Mouse (Mus musculus) MEL (cell line): Measurements from ENCODE around the gene Sptbn1. TPM values are rescaled to one million over a fixed set of nuclear protein-coding genes. Genes with fewer than 3 reads are reported as not detected.

ENCODE experiments used
- DNase-seq: peaks from one replicate; pipeline ENCODE4 v3.0.0; 2011; ENCODE audit warnings: low read depth, low spot score
- H3K27ac ChIP-seq: 2 replicates; pipeline ENCODE4 v1.5.1; 2012; ENCODE audit warnings: low read depth, mild to moderate bottlenecking, control low read depth, low read length, moderate library complexity; ENCODE audit not compliant: control insufficient read depth
- H3K27me3 ChIP-seq, 2 experiments: fragments of 150-350 bp in 1 of 2; sonication (generic) in 1 of 2; 2 replicates each; pipeline ENCODE4 v1.6.1; 2012; ENCODE audit warnings: low read length in 2 of 2, mild to moderate bottlenecking in 2 of 2, improper control_type of control experiment in 1 of 2, moderate library complexity in 1 of 2; ENCODE audit not compliant: insufficient read depth in 2 of 2, control insufficient read depth in 1 of 2
- H3K36me3 ChIP-seq, 2 experiments: 2 replicates each; pipeline ENCODE4 v1.6.1; 2012 to 2014; ENCODE audit warnings: low read length in 2 of 2, improper control_type of control experiment in 1 of 2, inconsistent platforms in 1 of 2, mild to moderate bottlenecking in 1 of 2; ENCODE audit not compliant: insufficient read depth in 2 of 2, control insufficient read depth in 1 of 2
- H3K4me1 ChIP-seq, 2 experiments: fragments of 150-350 bp in 1 of 2; sonication (generic) in 1 of 2; 2 replicates each; pipeline ENCODE4 v1.6.1; 2012; ENCODE audit warnings: low read length in 2 of 2, improper control_type of control experiment in 1 of 2, mild to moderate bottlenecking in 1 of 2; ENCODE audit not compliant: insufficient read depth in 2 of 2, control insufficient read depth in 1 of 2
- H3K4me3 ChIP-seq, 2 experiments: fragments of 150-350 bp in 1 of 2; sonication (generic) in 1 of 2; 2 replicates each; pipeline ENCODE4 v1.5.1; 2012; ENCODE audit warnings: low read depth in 2 of 2, low read length in 2 of 2, mild to moderate bottlenecking in 2 of 2, moderate library complexity in 2 of 2, control low read depth in 1 of 2, improper control_type of control experiment in 1 of 2; ENCODE audit not compliant: control insufficient read depth in 1 of 2, insufficient read depth in 1 of 2
- H3K79me2 ChIP-seq: 2 replicates; pipeline ENCODE4 v1.6.1; 2012; ENCODE audit warnings: mild to moderate bottlenecking, low read length, moderate library complexity; ENCODE audit not compliant: control insufficient read depth, poor library complexity, insufficient read depth
- H3K9ac ChIP-seq: 2 replicates; pipeline ENCODE4 v1.6.1; 2012; ENCODE audit warnings: low read depth, mild to moderate bottlenecking, control low read depth, low read length, moderate library complexity; ENCODE audit not compliant: control insufficient read depth, poor library complexity, severe bottlenecking
- H3K9me3 ChIP-seq: fragments of 150-350 bp; sonication (generic); replicated peaks from 2 replicates; pipeline ENCODE4 v1.6.1; 2012; ENCODE audit warnings: mild to moderate bottlenecking, low read length, improper control_type of control experiment, moderate library complexity; ENCODE audit not compliant: insufficient read depth
- BHLHE40 ChIP-seq: IDR thresholded peaks from 2 replicates; pipeline ENCODE4 v1.6.1; 2012; ENCODE audit warnings: low read depth, mild to moderate bottlenecking, inconsistent platforms, low read length, improper control_type of control experiment, borderline replicate concordance
- CTCF ChIP-seq, 3 experiments: IDR thresholded peaks in 2 of 3; conservative IDR thresholded peaks in 1 of 3; 2 replicates each; pipeline ENCODE4 v1.5.1; 2011 to 2012; ENCODE audit warnings: low read length in 3 of 3, low read depth in 2 of 3, mild to moderate bottlenecking in 2 of 3, improper control_type of control experiment in 1 of 3, inconsistent platforms in 1 of 3, mixed read lengths in 1 of 3, moderate library complexity in 1 of 3; ENCODE audit not compliant: control insufficient read depth in 1 of 3, insufficient read depth in 1 of 3, poor library complexity in 1 of 3, severe bottlenecking in 1 of 3
- E2F4 ChIP-seq: IDR thresholded peaks from 2 replicates; pipeline ENCODE4 v1.6.1; 2011; ENCODE audit warnings: low read depth, low read length, improper control_type of control experiment, borderline replicate concordance
- ELF1 ChIP-seq: IDR thresholded peaks from 2 replicates; pipeline ENCODE4 v1.6.1; 2014; ENCODE audit warnings: low read depth, mild to moderate bottlenecking, inconsistent platforms, low read length, improper control_type of control experiment, moderate library complexity
- ETS1 ChIP-seq: IDR thresholded peaks from 2 replicates; pipeline ENCODE4 v1.6.1; 2012; ENCODE audit warnings: low read depth, mild to moderate bottlenecking, inconsistent platforms, low read length, improper control_type of control experiment, moderate library complexity
- GATA1 ChIP-seq: IDR thresholded peaks from 2 replicates; pipeline ENCODE4 v1.6.1; 2011; ENCODE audit warnings: low read depth, low read length, improper control_type of control experiment
- HCFC1 ChIP-seq: IDR thresholded peaks from 2 replicates; pipeline ENCODE4 v1.6.1; 2012; ENCODE audit warnings: low read depth, mild to moderate bottlenecking, inconsistent platforms, low read length, improper control_type of control experiment, moderate library complexity
- KAT2A ChIP-seq: conservative IDR thresholded peaks from 2 replicates; pipeline ENCODE4 v1.6.1; 2012; ENCODE audit warnings: low read depth, low read length, improper control_type of control experiment, inconsistent platforms
- MAFK ChIP-seq: IDR thresholded peaks from 2 replicates; pipeline ENCODE4 v1.6.1; 2011; ENCODE audit warnings: low read depth, mild to moderate bottlenecking, low read length, improper control_type of control experiment, borderline replicate concordance
- MAX ChIP-seq: IDR thresholded peaks from 2 replicates; pipeline ENCODE4 v1.6.1; 2011; ENCODE audit warnings: low read length, improper control_type of control experiment
- NELFE ChIP-seq: IDR thresholded peaks from 2 replicates; pipeline ENCODE4 v1.6.1; 2011; ENCODE audit warnings: low read depth, low read length, improper control_type of control experiment
- NRF1 ChIP-seq: IDR thresholded peaks from 2 replicates; pipeline ENCODE4 v1.6.1; 2014; ENCODE audit warnings: low read depth, mild to moderate bottlenecking, inconsistent platforms, low read length, improper control_type of control experiment, moderate library complexity; ENCODE audit not compliant: poor library complexity, insufficient read depth, severe bottlenecking
- POLR2AphosphoS2 ChIP-seq: IDR thresholded peaks from 2 replicates; pipeline ENCODE4 v1.6.1; 2011; ENCODE audit warnings: low read length, improper control_type of control experiment
- RCOR1 ChIP-seq: IDR thresholded peaks from 2 replicates; pipeline ENCODE4 v1.6.1; 2012; ENCODE audit warnings: low read depth, mild to moderate bottlenecking, inconsistent platforms, low read length, improper control_type of control experiment
- SIN3A ChIP-seq: IDR thresholded peaks from 2 replicates; pipeline ENCODE4 v1.6.1; 2012; ENCODE audit warnings: low read length, improper control_type of control experiment, inconsistent platforms
- SMC3 ChIP-seq: IDR thresholded peaks from 2 replicates; pipeline ENCODE4 v1.6.1; 2011; ENCODE audit warnings: low read depth, low read length, improper control_type of control experiment
- TBP ChIP-seq: IDR thresholded peaks from 2 replicates; pipeline ENCODE4 v1.8.0; 2011; ENCODE audit warnings: low read depth, low read length, improper control_type of control experiment
- TCF12 ChIP-seq: IDR thresholded peaks from 2 replicates; pipeline ENCODE4 v1.6.1; 2014; ENCODE audit warnings: low read depth, mild to moderate bottlenecking, inconsistent platforms, low read length, improper control_type of control experiment, moderate library complexity
- UBTF ChIP-seq: IDR thresholded peaks from 2 replicates; pipeline ENCODE4 v1.6.1; 2012; ENCODE audit warnings: low read depth, mild to moderate bottlenecking, inconsistent platforms, low read length, improper control_type of control experiment, moderate library complexity, borderline replicate concordance; ENCODE audit not compliant: insufficient read depth
- USF2 ChIP-seq, 2 experiments: IDR thresholded peaks; 2 replicates each; pipeline ENCODE4 v1.6.1; 2011 to 2012; ENCODE audit warnings: improper control_type of control experiment in 2 of 2, low read length in 2 of 2, borderline replicate concordance in 1 of 2, inconsistent platforms in 1 of 2, low read depth in 1 of 2, mild to moderate bottlenecking in 1 of 2; ENCODE audit not compliant: insufficient read depth in 1 of 2
- ZC3H11A ChIP-seq: IDR thresholded peaks from 2 replicates; pipeline ENCODE4 v1.6.1; 2012; ENCODE audit warnings: low read depth, mild to moderate bottlenecking, inconsistent platforms, low read length, improper control_type of control experiment
- ZKSCAN1 ChIP-seq: IDR thresholded peaks from 2 replicates; pipeline ENCODE4 v1.6.1; 2012; ENCODE audit warnings: low read depth, mild to moderate bottlenecking, inconsistent platforms, low read length, improper control_type of control experiment, moderate library complexity
- ZNF384 ChIP-seq: IDR thresholded peaks from 2 replicates; pipeline ENCODE4 v1.6.1; 2012; ENCODE audit warnings: low read depth, mild to moderate bottlenecking, inconsistent platforms, low read length, improper control_type of control experiment
- polyA plus RNA-seq, 2 experiments: library from polyadenylated mRNA; stranded (reverse) in 1 of 2; unstranded in 1 of 2; fragments of >175 nt in 1 of 2; fragments of >200 nt in 1 of 2; gene quantifications; 2 replicates each; pipeline versions ENCODE4 v1.2.1 to v1.2.4; 2012; ENCODE audit warnings: low replicate concordance in 2 of 2, low read depth in 1 of 2; ENCODE audit not compliant: insufficient read length in 2 of 2, insufficient read depth in 1 of 2, missing spikeins in 1 of 2
- total RNA-seq: library from RNA; depleted of rRNA; stranded (reverse); fragments of 300-350 nt; gene quantifications from 2 replicates; pipeline ENCODE4 v1.2.3, GENCODE M21; 2012

Gene Sptbn1
- total and polyA plus RNA-seq, 3 experiments: 14.6 to 20.2 TPM; not detected in 1

GRCm38 (mm10) chr11:30160625-30161172, 107.3 kb downstream of the Sptbn1 start:
- peak overlapping the region; percentile 39 for H3K27ac ChIP-seq
- H3K9ac ChIP-seq: no peak overlapping the region
- 0 out of 2 replicates have a peak, but pooled peaks have one; percentile 24 for TF ChIP-seq TBP
- TF ChIP-seq ZNF384: no peak
- no peak for TF ChIP-seq UBTF
- TF ChIP-seq GATA1: no peak
- no peak for TF ChIP-seq HCFC1
- no peak overlapping the region for H3K4me3 ChIP-seq
- no peaks in the 10 kb centered on the region for H3K79me2 ChIP-seq
- H3K27me3 ChIP-seq: no peaks in the 10 kb centered on the region
- H3K9me3 ChIP-seq: no peaks in the 10 kb centered on the region
- peaks cover 0 to 59% of the 10 kb centered on the region in 2 experiments; a peak in 2 of 4 replicates for H3K36me3 ChIP-seq
- H3K4me1 ChIP-seq: peaks cover 40 to 44% of the 10 kb centered on the region in 2 experiments
- peak; percentile 81 for DNase-seq

GRCm38 (mm10) chr11:30159545-30160255, 108.3 kb downstream of the Sptbn1 start:
- no peak overlapping the region for H3K27ac ChIP-seq
- no peak for DNase-seq

DNA sequence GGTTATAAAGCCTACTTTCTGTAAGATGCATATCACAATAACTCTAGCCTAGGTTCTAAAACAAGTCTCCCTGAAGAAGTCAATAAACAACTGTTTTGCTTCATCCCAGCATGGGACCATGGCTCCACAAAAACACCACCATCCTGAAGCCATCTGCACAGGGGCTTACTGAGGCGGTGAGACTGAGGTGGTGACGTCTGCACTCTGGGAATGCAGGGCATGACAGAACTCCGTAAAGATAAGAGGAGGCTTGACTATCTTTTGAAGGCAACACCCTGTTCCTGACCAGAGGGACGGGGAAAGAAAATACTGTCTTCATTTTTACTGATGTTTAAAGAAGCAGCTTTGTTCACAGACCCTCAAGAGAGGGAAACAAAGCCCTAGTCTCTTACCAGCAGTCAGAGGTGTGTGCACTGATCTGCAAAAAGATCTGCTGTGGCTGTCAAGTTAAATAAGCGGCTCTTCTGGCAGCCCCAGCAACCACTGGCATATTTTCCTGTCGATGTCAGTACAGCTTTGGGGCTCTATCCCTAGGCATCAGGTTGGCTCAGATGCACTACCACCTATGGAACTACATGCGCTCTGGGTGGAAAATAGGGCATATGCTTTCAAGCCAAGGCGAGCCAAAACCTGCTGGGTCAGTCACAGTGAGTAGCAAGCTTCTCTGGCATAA, 109.8 kb downstream of the Sptbn1 start:
- no peaks in the 10 kb centered on the region for H3K79me2 ChIP-seq
- H3K4me1 ChIP-seq: peaks cover 35 to 40% of the 10 kb centered on the region in 2 experiments
- H3K9me3 ChIP-seq: no peaks in the 10 kb centered on the region
- H3K27ac ChIP-seq: peak overlapping the region; percentile 74
- H3K4me3 ChIP-seq: peak overlapping the region; percentile 10 to 28; a peak in 2 of 4 replicates
- H3K36me3 ChIP-seq: peaks cover 0 to 48% of the 10 kb centered on the region in 2 experiments; a peak in 2 of 4 replicates
- DNase-seq: peak; percentile 56
- no peaks in the 10 kb centered on the region for H3K27me3 ChIP-seq
- peak overlapping the region; percentile 39 for H3K9ac ChIP-seq
- TF ChIP-seq TCF12 (peak; percentile 72), ETS1 (peak; percentile 88), E2F4 (no peak), ZKSCAN1 (0 out of 2 replicates have a peak, but pooled peaks have one; percentile 9), KAT2A (no peak), POLR2AphosphoS2 (no peak), MAX (0 out of 2 replicates have a peak, but pooled peaks have one; percentile 21), GATA1 (peak; percentile 76), MAFK (no peak), HCFC1 (peak; percentile 44; the same call in 1 of the 2 replicates), ELF1 (no peak), NRF1 (0 out of 2 replicates have a peak, but pooled peaks have one; percentile 14), UBTF (no peak), ZC3H11A (peak; percentile 23; the same call in 1 of the 2 replicates), BHLHE40 (peak; percentile 61; the same call in 1 of the 2 replicates), NELFE (no peak), CTCF (IDR thresholded peaks at IDR 0.05 in 2 of 3, conservative IDR thresholded peaks at IDR 0.05 in 1 of 3; ENCODE audit: control insufficient read depth in 1 of 3, insufficient read depth in 1 of 3, low read depth in 2 of 3, low read length in 3 of 3, poor library complexity in 1 of 3, severe bottlenecking in 1 of 3) (no peak)

More at GRCm38 (mm10) chr11:30159545-30160255, 108.3 kb downstream of the Sptbn1 start:
- Histone ChIP-seq H3K4me3 (no peak overlapping the region), H3K27me3 (no peaks in the 10 kb centered on the region), H3K79me2 (no peaks in the 10 kb centered on the region), H3K9me3 (no peaks in the 10 kb centered on the region), H3K9ac (no peak overlapping the region), H3K4me1 (peaks cover 40% of the 10 kb centered on the region in 2 experiments), H3K36me3 (peaks cover 0 to 59% of the 10 kb centered on the region in 2 experiments; a peak in 2 of 4 replicates)
- TF ChIP-seq SIN3A (no peak), E2F4 (no peak), RCOR1 (no peak), SMC3 (no peak), GATA1 (no peak), USF2 (IDR thresholded peaks at IDR 0.05; ENCODE audit: borderline replicate concordance in 1 of 2, insufficient read depth in 1 of 2, low read depth in 1 of 2, low read length in 2 of 2) (no peak), NRF1 (no peak)
